Mouse (Mus musculus) gastrocnemius, postnatal 25 days (tissue): ENCODE measurements around the gene Tex2. TPM values are rescaled to one million over a fixed set of nuclear protein-coding genes. Genes with fewer than 3 reads are reported as not detected.

ENCODE experiments used
- DNase-seq: peaks from one replicate; pipeline ENCODE4 v3.0.0; 2022
- total RNA-seq, 2 experiments: library from RNA; stranded (reverse); gene quantifications; 1 replicate in 1 of 2; 2 replicates in 1 of 2; pipeline ENCODE4 v1.2.3; 2021

The Tex2 gene
- total RNA-seq, 2 experiments from 2014 or later, result 51.9 to 56.2 TPM

DNA sequence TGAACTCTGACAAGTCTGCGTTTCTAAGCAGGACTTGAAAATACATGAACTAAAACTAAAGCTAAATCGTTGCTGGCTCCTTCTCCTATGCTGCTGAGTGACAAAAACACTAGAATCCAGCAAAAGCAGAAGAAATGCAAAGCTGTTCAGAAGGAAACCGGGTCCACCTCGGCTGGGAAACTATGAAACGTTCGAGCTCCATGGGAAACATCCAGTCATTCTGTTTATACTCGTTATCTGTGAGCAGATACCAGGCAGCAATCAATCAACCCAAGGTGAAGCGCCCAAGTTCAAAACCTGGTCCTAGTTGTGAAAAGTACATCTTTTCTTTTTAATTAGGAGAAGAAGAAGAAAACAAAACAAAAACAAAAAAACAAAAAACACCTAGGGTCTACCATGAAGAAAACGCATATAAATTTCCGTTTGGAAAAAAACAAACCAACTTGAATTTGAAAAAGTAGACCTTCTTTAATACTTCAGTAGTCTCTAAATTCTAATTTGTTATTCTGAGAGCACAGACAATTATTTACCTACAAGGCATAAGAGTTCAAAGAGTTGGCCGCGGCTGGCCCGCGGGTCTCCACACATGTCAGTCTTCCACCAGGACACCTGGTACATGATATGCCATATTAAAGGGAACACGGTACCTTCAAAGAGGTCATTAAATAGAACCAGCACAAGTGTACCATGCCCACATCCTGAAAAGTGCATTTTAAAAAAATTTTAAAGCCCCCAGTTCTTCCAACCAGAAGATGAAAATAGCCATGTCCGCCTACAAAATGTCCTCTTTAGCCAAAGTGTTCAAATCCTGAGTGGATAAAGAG is 127.0 kb downstream of the Tex2 start:
- no peak for DNase-seq

DNA sequence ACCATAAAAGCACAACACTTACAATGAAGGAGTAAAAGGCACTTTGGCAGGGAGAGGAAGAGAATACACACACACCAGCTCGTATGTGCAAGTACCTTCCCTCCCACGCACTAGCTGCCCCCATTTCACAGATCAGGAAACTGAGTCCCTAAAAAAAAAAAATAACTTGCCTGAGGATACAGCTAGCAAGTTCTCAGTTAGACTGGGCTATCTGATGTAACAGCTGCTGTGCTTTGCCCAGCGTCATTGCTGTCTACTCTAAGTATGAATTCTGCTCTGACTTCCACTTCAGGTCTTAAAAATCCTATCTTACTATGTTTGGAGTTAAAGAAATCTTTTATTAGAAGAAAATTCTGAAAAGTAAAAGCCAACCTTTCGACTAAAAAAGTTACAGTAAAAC is 127.6 kb downstream of the Tex2 start:
- no peak for DNase-seq

DNA sequence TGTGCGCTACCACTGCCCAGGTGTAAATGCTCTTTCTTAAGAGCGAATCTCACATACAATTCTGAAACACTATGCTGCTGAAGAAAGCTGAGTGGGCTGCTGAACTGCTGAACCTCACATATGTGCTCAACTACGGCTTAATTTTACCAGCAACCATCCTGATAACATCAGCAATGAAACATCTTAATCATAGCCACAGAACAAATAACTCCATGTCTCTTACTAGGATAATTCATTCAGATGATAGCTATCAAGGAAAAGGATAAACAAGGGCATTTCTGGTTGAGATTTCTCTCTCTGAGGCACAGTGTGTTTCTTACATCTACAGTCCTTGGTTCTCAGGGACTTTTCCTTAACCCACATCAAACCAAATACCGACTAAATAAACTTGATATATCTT is 128.3 kb downstream of the Tex2 start:
- DNase-seq, result no peak

DNA sequence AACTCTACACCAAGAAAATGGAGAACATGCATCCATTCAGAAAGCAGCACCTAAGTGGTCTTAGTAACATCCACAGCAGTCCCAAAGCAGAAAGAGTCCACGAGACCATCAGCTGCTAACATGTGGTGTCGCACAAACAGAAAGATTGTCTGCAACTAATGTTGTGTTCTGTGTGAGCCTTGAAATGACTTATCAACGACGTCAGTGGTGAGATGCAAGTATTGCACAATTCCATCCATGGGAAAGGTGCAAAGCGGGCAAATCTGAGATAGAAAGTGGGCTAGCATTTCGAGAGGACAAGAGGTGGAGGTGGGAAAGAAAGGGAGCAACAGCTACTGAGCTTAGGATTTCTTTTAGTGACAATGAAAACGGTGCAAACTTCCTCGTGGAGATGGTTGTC is 130.4 kb downstream of the Tex2 start:
- DNase-seq, result no peak

DNA sequence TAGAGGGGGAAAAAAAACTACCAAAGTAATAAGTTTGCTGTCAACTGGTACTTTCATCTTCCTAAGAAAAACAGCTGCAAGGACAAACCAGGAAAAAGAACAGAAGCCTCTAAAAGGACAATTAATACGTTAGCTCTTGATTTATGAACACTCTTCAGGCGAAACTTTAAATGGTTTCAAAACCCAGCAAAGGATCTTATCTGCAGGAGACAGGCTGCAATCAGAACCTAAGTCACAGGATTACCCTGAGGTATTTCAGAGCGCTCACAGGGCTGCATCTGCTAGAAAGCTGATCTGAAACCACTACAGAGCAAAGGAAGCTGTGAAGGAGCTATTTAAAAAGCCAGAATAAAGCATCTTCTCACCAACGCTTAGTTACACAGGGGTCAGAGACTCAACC is 131.6 kb downstream of the Tex2 start:
- DNase-seq, result no peak

DNA sequence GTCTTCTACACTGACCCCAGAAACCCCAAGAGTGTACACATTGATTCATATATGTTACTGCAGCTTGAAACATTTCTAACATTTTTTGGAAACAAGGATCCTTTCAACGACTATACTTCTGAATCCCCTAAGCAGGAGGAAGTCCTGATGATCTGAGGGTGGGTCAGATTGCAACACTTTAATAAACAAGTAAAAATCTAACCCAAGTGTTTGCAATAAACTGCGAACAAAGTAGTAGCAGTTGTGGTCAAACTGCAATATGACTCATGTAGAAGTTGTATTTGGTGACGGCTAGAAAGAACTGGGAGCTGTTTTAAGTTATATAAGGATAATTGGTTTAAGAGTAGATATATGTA is 132.7 kb downstream of the Tex2 start:
- no peak for DNase-seq

DNA sequence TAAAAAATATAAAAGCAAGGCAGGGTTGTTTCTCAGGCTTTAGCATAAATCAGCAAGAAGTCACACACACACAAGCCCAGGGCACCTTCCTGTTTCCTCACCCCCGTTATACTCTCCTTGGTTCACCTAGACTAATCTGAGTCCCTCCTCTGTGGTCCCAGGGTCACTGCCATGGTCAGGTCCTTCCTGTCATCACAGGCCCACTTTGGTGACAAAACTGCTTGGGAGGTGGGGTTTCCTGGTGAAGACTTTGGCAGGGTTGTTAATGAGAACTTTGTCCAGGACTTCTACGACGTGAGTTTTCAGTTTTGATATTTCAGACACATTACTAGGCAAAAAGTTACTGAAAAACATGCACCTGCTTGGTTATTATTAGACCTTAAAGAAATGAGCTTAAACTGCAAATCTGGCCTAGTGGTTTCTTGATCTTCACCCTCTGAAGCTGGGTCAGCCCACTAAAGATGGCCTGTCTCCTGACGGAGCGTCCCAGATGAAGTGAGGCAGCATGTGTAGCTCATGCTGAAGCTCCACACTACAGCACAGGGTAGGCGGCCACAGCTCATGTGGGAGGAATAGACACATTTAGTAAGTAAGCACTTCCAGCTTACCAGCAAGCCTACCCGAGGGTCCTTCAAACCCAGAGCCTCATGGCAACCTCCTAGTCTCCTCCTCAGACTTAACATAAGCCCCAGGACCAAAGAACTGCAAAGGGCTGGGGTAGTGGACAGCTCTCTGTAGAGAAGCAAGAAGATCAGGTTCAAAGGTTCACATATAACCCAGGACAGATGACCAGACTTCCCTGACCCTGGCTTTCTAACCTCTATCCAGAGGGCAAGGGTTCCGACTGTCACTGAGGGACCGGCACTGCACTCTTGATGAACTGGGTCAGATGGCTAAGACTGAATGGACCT is 133.3 kb downstream of the Tex2 start:
- DNase-seq, result no peak

DNA sequence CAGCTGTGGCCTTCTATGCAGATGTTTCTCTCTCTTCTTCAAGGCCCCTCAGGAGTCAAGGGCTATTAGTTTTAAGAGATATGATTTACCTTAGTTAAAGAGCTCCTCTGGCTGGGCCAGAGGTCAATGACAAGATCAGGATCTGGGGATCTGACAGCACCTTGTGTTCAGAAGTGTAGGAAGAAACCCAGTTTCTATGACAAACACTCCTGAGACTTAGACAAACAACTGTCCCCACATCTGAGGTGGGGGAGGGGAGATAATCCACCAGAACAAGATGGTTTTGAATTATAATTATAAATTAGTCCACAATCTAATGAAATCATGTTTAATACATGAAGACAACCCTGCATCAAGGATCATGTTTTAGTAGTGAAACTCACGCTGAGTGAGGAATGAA is 134.5 kb downstream of the Tex2 start:
- no peak for DNase-seq

DNA sequence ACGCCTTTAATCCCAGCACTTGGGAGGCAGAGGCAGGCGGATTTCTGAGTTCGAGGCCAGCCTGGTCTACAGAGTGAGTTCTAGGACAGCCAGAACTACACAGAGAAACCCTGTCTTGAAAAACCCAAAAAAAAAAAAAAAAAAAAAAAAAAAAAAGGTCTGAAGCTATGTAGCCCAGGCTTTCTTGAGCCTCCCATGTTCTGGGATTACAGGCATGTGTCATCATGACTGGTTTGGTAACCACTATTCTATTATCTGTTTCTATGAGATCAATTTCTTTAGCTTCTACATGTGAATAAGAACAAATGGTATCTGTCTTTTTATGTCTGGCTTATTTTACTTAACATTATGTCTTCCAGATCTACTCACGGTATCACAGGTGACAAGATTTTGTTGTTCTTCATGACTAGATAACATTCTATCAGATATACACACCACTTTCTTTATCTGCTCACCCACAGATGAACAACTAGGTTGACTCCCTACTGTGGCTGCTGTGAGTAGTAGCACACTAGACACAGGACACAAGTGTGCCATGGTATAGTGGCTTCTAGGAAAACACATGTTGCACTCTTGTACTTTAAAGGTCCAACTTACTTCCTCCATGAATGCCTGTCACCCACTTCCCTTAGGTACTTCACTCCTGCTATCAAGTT is 135.6 kb downstream of the Tex2 start:
- no peak for DNase-seq

DNA sequence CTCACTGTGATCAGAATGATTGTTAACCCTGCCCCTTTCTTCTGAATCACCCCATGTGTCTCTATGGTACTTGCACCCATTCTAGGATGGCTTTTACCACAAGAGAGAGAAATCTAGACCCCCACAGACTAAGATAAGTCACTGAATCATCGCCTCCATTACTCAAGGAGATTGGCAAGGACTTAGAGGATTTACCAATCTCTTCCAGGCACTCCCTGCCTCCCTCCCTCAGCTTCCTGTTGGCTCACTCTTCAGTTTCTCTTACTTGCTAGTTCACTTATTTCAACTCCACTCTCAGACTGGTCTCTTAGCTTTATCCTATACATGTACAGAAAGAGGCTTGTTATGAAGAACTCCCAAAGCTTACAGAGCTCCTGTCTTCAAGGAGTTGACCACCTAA is 137.9 kb downstream of the Tex2 start:
- DNase-seq, result no peak

DNA sequence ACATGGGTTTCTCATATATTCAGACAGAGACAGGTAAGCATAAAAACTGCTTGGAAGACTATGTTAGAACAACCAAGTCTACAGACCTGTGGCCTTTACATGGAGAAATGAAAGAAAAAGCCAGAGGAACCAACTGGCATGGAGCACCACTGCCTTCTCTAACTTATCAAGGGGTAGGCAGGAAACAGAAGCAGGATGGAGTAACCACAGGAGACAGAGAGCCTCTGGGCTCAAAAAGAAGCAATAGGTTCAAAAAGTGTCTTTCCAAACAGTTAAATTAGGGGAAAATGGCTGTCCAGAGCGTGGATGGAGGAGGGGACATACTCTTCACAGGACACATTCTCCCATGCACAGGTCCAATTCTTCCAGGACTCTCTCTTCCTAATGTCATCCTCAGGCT is 141.6 kb downstream of the Tex2 start:
- no peak for DNase-seq

DNA sequence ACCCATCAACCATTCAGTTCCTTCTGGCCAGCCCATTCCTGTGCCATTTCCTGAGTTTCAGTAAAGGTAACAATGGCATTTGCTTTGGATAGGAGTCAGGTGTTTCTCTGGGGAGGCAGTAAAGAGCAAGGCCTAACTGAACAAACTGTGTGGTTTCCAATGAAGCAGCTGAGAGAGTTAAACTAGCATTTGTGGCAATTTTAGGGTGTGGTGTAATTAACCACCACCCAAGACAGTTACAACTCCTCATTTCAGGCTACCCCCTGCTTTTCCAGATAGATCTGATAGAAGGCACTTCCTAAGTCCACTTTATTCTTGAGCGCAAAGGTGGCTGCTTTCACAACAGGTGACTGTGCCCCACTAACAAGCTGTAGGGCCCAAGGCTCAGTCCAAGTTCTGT is 144.7 kb downstream of the Tex2 start:
- no peak for DNase-seq

DNA sequence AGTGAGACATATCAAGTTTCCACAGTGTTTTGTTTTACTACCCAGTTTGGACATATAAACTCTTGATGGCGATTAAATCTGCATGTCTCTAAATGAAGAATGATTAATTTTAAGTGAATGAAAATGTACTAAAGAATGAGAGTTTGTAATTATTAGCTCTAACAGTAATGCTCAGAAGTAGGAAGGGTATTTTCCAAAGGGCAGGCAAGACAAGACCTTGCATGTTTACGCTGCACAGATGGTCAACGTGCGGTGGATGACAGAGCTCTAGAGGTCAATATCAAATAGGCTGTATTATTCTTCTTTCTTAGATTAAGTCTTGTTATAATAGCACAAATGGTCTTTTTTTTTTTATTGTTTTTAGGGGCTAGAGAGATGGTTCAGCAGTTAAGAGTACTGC is 147.3 kb downstream of the Tex2 start:
- DNase-seq, result no peak

DNA sequence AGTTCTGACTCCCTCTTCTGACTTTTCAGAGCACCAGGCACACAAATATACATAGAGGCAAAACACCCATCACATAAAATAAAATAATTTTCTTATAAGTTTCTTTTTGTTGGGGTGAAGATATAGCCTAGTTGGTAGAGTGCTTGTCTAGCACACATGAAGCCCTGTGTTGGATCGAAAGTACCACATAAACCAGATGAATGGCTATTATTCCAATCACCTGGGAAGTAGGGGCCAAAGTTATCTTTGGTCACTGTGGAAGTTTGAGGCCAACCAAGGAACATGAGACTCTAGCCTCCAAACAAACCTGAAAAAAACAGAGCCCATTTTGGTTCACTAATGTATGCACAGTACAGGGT is 147.7 kb downstream of the Tex2 start:
- DNase-seq, result no peak

DNA sequence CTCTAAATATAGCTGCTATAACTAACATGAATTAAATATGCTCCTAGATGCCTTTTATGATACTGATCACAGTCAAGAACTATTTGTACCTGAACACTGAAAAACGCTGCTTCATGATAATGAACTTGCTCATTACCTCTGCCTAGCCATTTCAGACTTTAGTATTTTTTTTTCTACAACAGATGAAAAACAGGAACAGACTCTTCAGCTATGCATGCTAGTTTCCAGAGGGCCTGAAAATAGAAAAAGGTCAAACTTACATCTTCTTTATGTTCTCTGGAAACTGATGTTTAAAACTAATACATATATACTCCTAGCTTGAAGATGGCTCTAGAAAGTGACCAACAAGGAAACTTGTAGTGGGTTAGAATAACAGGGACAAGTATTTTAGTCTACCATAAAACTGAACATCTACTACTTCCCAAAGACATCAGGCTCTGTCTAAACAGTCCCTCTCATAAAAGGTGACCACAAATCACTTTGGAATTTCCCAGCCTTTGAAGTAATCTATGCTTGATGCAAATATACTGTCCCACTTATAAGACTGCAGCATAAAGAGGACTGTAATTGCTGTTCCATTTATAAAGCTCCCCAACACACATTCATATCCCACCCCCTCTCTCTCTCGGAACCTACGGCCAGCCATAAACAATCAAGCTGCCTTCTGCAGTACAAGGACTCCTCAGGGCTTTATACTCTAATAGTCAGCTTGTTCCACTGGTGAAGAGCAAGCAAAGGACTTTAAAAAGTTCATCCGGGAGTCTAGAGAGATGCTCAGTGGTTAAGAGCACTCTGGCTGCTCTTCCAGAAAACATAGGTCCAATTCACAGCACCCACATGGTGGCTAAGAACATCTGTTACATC is 148.3 kb downstream of the Tex2 start:
- DNase-seq, result no peak

DNA sequence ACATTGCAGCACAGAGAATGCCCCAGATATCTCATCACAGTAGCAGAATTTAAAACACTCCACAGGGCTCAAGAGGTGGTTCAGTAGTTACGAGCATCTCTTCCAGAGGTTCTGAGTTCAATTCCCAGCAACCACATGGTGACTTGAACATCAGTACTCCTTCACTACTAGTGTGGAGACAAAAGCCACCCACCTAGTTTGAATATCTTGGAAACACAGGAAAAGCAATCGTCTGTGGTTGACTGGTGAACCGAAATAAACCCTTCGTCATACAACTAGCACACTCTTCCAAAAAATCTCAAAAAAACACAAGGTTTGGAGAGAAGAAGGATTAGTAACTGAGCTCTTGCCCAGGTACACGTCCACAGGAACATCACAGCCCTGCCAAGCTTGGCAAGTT is 149.4 kb downstream of the Tex2 start:
- DNase-seq, result no peak

DNA sequence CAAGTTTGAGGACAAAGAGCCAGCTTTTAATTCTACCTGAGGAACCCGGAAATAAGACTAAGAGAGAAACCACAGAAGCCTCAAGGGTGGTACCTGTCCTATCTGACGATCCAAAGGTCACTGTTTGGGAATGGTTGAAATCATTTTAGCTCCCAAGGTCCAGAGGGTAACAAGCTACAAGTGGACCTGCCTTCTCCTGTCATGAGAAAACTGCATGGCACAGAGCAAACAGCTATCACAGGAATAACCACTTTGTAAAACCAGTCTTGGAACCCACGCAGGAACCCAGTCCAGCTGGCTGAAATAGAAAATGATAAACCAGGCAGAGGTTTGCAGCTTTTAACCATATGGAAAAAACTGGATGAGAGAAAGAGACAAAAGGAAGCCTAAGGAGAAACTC is 150.9 kb downstream of the Tex2 start:
- no peak for DNase-seq

DNA sequence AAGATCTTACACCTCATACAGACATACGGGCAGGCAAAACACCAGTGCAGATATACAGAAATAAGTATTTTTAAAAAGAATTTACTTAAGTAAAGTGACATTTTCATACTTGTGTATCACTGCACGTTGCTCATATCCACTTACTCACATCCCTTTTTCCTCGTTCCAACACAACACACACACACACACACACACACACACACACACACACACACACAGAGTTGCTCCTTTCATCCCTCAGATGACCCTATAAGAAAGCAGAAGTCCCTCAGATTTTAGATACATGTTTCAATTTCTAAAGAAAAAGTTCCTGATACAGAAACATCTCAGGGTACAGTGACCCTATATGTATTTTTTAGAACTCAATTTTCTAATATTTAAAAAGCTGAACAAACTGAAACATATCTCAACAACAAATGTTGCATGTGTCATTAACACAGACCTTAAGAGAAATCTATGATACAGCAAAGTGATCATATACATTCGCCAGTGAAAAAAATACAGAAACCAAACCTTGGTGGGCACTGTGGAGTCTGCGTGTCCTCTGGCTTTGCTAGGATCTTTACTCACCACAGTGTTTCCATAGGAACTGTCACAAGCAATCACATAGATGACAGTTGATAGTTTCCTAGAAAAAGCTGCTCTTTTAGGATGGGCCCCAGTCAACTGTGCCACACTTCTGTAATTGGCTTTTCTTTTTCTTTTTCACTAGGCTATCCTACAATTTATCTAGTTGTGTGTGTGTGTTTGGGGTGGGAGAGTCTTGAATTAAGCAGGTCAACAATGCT is 151.9 kb downstream of the Tex2 start:
- DNase-seq, result no peak

DNA sequence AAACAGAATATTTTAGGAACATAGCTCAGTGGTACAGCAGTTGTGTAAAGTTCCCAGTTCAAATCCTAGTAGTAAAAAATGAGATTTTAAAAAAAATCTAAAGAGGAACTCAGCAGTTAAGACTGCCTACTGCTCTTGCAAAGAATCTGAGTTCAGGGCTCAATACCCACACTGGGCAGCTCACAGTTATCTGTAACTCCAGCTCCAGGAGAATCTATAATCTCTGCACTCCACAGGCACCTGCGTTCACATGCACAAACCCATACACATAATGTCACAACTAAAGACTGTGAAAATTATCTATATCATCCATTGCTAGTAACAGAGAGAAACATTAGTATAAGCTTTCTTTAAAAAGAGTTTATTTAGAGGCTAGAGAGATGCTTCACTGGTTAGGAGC is 152.6 kb downstream of the Tex2 start:
- no peak for DNase-seq

DNA sequence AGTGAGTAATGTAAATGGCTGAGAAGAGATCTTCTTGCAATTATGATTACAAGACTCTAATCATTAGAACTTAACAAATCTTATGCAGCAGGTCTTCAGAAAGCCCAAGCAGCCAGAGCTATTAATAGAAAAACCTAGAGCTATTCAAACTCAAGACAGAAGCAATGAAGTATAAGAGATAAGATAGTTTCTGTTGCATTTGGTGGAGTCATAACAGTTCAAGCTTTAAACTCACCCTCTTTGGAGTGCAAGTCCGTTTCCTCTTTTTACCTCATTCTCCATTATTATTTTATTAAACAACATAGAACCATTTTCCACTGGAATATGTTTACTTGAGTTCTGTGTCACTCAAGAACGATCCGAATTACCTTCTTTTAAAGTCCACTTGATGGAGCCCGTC is 154.7 kb downstream of the Tex2 start:
- DNase-seq, result no peak
